Mouse (Mus musculus) heart, embryonic 10.5 days (tissue): ENCODE measurements around the gene Cracr2b. TPM values are rescaled to one million over a fixed set of nuclear protein-coding genes. Genes with fewer than 3 reads are reported as not detected.

ENCODE experiments used
- DNase-seq: peaks from one replicate; pipeline ENCODE4 v3.0.0-alpha.2; 2017; ENCODE audit warnings: low spot score
- H3K27ac ChIP-seq: fragments of 300-500 bp; sonication (generic); 2 replicates; pipeline ENCODE4 v1.5.1; 2016; ENCODE audit warnings: mild to moderate bottlenecking
- H3K27me3 ChIP-seq: fragments of 300-500 bp; sonication (generic); 2 replicates; pipeline ENCODE4 v1.6.1; 2016; ENCODE audit warnings: mild to moderate bottlenecking; ENCODE audit not compliant: poor library complexity, insufficient read depth, severe bottlenecking
- H3K36me3 ChIP-seq: fragments of 300-500 bp; sonication (generic); 2 replicates; pipeline ENCODE4 v1.6.1; 2016; ENCODE audit warnings: mild to moderate bottlenecking, moderate library complexity
- H3K4me1 ChIP-seq: fragments of 300-500 bp; sonication (generic); 2 replicates; pipeline ENCODE4 v1.6.1; 2016; ENCODE audit warnings: mild to moderate bottlenecking
- H3K4me3 ChIP-seq: fragments of 300-500 bp; sonication (generic); 2 replicates; pipeline ENCODE4 v1.5.1; 2016; ENCODE audit warnings: mild to moderate bottlenecking, moderate library complexity
- H3K9me3 ChIP-seq: fragments of 300-500 bp; sonication (generic); 2 replicates; pipeline ENCODE4 v1.6.1; 2016; ENCODE audit warnings: mild to moderate bottlenecking, moderate library complexity
- WGBS: fragments of 180-500 bp; shearing (Covaris S2); methylation state at CpG from one replicate; pipeline ENCODE4 v1.1.7; 2016; 5-methylcytosine and 5-hydroxymethylcytosine counted together
- polyA plus RNA-seq: library from polyadenylated mRNA; unstranded; fragments of >200 nt; fragmentation: Nextera tagmentation; extraction: Ambion mirVana; gene quantifications from 2 replicates; pipeline ENCODE4 v1.2.1, GENCODE M21; 2016

Gene Cracr2b
- polyA plus RNA-seq, 1 experiment from 2014 or later, result 14.0 TPM

- Histone ChIP-seq H3K27me3 (peaks cover 91% of the 10 kb centered on the region), H3K4me1 (peaks cover 58% of the 10 kb centered on the region), H3K27ac (peak overlapping the region; percentile 85), H3K9me3 (no peaks in the 10 kb centered on the region), H3K36me3 (peaks cover 23% of the 10 kb centered on the region), H3K4me3 (peak overlapping the region; percentile 67)
- 10% methylated on average over 5 of the region's 5 CpGs for WGBS
- no peak for DNase-seq
Measured at GRCm38 (mm10) chr7:141462333-141462821, 1.5 kb downstream of the Cracr2b start.

- Histone ChIP-seq H3K36me3 (peaks cover 8% of the 10 kb centered on the region), H3K4me1 (peaks cover 74% of the 10 kb centered on the region), H3K27ac (peak overlapping the region; percentile 70), H3K27me3 (peaks cover 79% of the 10 kb centered on the region), H3K9me3 (no peaks in the 10 kb centered on the region), H3K4me3 (peak overlapping the region; percentile 47)
- DNase-seq, result no peak
- WGBS, result 14% methylated on average over 12 of the region's 12 CpGs
Measured at GRCm38 (mm10) chr7:141463824-141464602, 3.1 kb downstream of the Cracr2b start.

- H3K27ac ChIP-seq, result peak overlapping the region; percentile 70
- H3K27me3 ChIP-seq, result peaks cover 72% of the 10 kb centered on the region
- H3K36me3 ChIP-seq, result peaks cover 8% of the 10 kb centered on the region
- no peak for DNase-seq
- peak overlapping the region; percentile 47 for H3K4me3 ChIP-seq
- H3K9me3 ChIP-seq, result no peaks in the 10 kb centered on the region
- H3K4me1 ChIP-seq, result peaks cover 81% of the 10 kb centered on the region
- 3% methylated on average over 38 of the region's 38 CpGs for WGBS
Measured at GRCm38 (mm10) chr7:141464603-141465201, 3.8 kb downstream of the Cracr2b start.

DNA sequence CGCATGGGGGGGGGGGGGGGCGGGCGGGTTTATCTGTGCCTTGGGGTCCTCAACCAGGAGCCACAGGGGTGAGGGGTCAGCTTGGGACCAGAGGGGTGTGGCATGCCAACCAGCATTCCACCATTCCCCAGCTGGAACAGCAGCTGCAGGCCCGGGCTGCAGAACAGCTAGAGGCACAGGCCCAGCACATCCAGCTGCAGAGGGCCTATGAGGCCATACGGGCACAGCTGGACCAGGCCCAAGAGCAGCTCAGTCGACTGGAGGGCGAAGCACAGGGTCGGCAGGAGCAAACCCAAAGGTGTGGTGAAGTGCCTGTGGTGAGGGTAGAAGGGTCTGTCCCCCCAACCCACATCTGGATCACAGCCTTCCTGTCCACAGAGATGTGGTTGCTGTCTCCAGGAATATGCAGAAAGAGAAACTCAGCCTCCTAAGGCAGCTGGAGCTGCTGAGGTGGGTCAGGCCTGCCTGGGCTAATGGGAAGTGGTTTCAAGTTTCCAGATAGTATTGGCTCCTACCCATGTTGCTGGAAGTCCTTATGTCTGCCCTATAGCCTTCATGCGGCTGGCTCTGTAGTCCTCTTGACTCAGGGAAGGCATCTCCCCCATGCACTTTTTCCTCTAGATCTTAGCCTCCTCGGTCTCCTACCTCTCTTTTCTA is 4.6 kb downstream of the Cracr2b start:
- DNase-seq, result no peak
- Histone ChIP-seq H3K9me3 (no peaks in the 10 kb centered on the region), H3K4me1 (peaks cover 89% of the 10 kb centered on the region), H3K36me3 (peaks cover 15% of the 10 kb centered on the region), H3K27me3 (peaks cover 64% of the 10 kb centered on the region), H3K27ac (peak overlapping the region; percentile 70), H3K4me3 (peak overlapping the region; percentile 47)
- 34% methylated on average over 10 of the region's 10 CpGs for WGBS

DNA sequence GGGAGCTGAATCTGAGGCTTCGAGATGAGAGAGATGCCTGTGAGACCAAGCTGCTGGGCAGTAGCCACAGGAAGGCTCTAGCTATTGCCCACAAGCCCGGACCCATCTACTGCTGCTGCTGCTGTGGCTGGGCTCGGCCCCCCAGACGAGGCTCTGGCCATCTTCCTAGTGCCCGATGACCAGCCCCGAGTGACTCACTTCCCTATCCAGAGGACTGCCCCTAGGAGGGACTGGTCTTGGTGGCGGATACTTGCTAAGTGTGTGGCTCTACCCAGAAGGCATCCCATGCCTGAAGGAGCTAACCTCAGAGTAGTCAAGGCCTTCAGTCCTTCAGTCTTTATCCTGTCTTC is 5.1 kb downstream of the Cracr2b start:
- H3K36me3 ChIP-seq, result peaks cover 20% of the 10 kb centered on the region
- DNase-seq, result no peak
- H3K27ac ChIP-seq, result peak overlapping the region; percentile 70; the same call in 1 of the 2 replicates
- H3K9me3 ChIP-seq, result no peaks in the 10 kb centered on the region
- peaks cover 85% of the 10 kb centered on the region for H3K4me1 ChIP-seq
- 66% methylated on average over 7 of the region's 7 CpGs for WGBS
- H3K4me3 ChIP-seq, result no peak overlapping the region
- peaks cover 59% of the 10 kb centered on the region for H3K27me3 ChIP-seq

- H3K27me3 ChIP-seq, result peaks cover 52% of the 10 kb centered on the region
- 62% methylated on average over 10 of the region's 10 CpGs for WGBS
- peak overlapping the region; percentile 87 for H3K4me3 ChIP-seq
- peak overlapping the region; percentile 95 for H3K27ac ChIP-seq
- no peaks in the 10 kb centered on the region for H3K9me3 ChIP-seq
- no peak for DNase-seq
- peaks cover 26% of the 10 kb centered on the region for H3K36me3 ChIP-seq
- H3K4me1 ChIP-seq, result peaks cover 79% of the 10 kb centered on the region
Measured at GRCm38 (mm10) chr7:141466607-141467148, 5.8 kb downstream of the Cracr2b start.

DNA sequence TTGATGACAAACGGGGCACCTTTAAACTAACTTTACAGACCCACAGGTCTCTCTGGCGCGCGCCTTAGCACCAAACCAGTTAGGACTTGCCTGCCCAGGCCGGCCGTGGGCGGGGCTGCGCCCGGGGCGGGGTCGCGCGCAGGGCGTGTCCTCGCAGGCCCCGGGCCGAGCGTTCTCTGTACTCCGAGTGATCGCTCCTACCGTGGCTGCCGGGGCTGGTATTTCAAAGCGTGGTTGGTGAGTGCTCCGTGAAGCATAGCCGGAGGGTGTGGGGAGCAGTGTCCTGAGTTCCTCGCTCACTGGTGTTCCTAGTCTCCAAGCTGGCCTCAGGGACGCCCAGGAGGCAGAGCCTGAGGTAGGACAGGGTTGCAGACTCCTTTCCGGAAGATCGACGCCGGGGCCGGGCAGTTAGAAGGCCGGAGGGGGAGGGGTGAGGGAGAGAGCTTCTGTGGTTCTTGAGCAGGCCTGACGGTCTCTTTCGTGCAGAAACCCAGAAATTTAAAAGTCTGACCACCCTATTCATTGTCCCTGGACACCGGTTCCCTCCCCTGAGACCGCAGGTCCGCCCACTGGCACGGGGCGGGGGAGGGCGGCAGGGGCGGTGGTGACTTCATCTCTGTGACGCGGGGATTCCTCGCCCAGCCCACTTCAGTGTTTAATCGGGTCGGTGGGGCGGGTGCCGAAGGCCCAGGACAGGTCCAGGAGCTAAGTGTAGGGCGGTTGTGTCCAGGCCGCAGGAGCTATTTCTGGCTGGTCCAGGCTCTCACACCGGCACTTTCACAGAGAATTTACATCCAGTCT is 6.5 kb downstream of the Cracr2b start, which contains the start of gene Cd151:
Gene Cd151, plus strand, starts transcription at position 163 of the 801 bp plus-strand sequence.
- H3K27me3 ChIP-seq, result peaks cover 44% of the 10 kb centered on the region
- under 1% methylated on average over 52 of the region's 52 CpGs for WGBS
- H3K4me3 ChIP-seq, result peak within 1 kb of the TSS; percentile 87
- peaks cover 72% of the 10 kb centered on the region for H3K4me1 ChIP-seq
- H3K9me3 ChIP-seq, result no peaks in the 10 kb centered on the region
- peak within 1 kb of the TSS; percentile 95 for H3K27ac ChIP-seq
- peaks cover 32% of the 10 kb centered on the region for H3K36me3 ChIP-seq
- DNase-seq, result peak; percentile 95

- H3K27ac ChIP-seq, result peak overlapping the region; percentile 95
- H3K4me1 ChIP-seq, result peaks cover 71% of the 10 kb centered on the region
- DNase-seq, result no peak
- H3K36me3 ChIP-seq, result peaks cover 37% of the 10 kb centered on the region
- 11% methylated on average over 5 of the region's 5 CpGs for WGBS
- peak overlapping the region; percentile 87 for H3K4me3 ChIP-seq
- peaks cover 37% of the 10 kb centered on the region for H3K27me3 ChIP-seq
- H3K9me3 ChIP-seq, result no peaks in the 10 kb centered on the region
Measured at GRCm38 (mm10) chr7:141468164-141468521, 7.2 kb downstream of the Cracr2b start.

DNA sequence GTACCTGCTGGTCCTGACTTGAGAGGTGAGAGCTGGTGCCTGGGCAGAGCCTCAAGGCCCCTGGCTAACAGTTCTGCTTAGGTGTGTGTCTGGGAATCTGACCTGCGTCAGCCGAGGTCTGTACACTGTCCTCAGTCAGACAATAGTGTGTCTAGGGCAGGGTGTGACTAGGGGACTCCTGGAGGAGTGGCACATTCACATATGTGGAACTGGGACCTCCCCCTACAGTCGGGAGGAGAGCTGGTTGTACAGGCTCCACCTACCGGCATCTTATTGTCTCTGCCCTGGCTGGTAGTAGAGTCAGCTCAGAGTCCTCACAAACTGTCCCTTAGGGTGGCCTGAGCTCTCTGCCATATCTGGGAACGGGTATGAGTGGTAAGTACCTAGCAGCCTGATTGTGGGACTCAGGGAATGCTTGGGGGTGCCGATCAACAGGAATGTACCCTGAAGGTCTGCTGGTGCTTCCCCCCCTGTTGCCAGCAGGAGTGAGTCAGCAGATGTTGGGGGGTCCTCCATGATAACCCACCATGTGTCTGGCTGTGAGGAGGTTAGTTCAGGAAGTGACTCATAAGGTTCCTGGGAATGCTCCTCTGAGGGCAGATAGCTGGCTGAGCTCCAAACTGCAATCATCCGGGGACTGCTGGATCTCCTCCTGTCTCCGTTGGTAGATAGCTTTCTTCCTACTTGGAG is 7.8 kb downstream of the Cracr2b start:
- H3K36me3 ChIP-seq, result peaks cover 37% of the 10 kb centered on the region
- no peaks in the 10 kb centered on the region for H3K9me3 ChIP-seq
- WGBS, result 6% methylated on average over 8 of the region's 8 CpGs
- peaks cover 71% of the 10 kb centered on the region for H3K4me1 ChIP-seq
- H3K27me3 ChIP-seq, result peaks cover 32% of the 10 kb centered on the region
- H3K27ac ChIP-seq, result peak overlapping the region; percentile 95
- H3K4me3 ChIP-seq, result peak overlapping the region; percentile 87
- peak; percentile 95 for DNase-seq

GRCm38 (mm10) chr7:141469352-141469751 is 8.5 kb downstream of the Cracr2b start:
- peaks cover 71% of the 10 kb centered on the region for H3K4me1 ChIP-seq
- H3K36me3 ChIP-seq, result peaks cover 37% of the 10 kb centered on the region
- 85% methylated on average over 6 of the region's 6 CpGs for WGBS

DNA sequence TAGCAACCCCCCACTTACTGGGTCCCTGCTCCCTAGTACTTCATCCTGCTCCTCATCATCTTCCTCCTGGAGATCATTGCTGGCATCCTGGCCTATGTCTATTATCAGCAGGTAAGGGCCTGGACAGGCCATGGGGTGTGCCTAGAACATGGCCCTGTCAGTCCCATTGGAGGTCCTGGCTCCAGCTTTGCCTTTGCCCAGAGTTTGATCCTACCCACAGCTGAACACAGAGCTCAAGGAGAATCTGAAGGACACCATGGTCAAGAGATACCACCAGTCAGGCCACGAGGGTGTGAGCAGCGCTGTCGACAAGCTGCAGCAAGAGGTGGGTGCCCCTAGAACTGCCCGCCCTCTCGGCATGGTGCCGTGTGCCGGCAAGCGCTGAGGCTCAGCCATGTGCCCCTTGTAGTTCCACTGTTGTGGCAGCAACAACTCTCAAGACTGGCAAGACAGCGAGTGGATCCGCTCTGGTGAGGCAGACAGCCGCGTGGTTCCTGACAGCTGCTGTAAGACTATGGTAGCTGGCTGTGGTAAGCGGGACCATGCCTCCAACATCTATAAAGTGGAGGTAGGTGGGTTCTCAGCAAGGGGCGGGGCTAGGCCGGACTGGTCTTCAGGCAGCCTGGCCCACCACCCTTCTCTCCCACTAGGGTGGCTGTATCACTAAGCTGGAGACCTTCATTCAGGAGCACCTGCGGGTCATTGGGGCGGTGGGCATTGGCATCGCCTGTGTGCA is 9.2 kb downstream of the Cracr2b start:
- H3K36me3 ChIP-seq, result peaks cover 37% of the 10 kb centered on the region
- 88% methylated on average over 18 of the region's 18 CpGs for WGBS
- no peak for DNase-seq
- peaks cover 64% of the 10 kb centered on the region for H3K4me1 ChIP-seq
- H3K4me3 ChIP-seq, result no peak overlapping the region
- H3K9me3 ChIP-seq, result no peaks in the 10 kb centered on the region
- H3K27me3 ChIP-seq, result peaks cover 18% of the 10 kb centered on the region
- peak overlapping the region; percentile 95 for H3K27ac ChIP-seq

More at GRCm38 (mm10) chr7:141469352-141469751, 8.5 kb downstream of the Cracr2b start:
- DNase-seq, result no peak
- Histone ChIP-seq H3K4me3 (peak overlapping the region; percentile 87), H3K9me3 (no peaks in the 10 kb centered on the region), H3K27me3 (peaks cover 25% of the 10 kb centered on the region), H3K27ac (peak overlapping the region; percentile 95)
